Mouse (Mus musculus): ENCODE measurements around the gene Lcn10. TPM values are rescaled to one million over a fixed set of nuclear protein-coding genes. Genes with fewer than 3 reads are reported as not detected.

Gene Lcn10
- not detected in 2 replicates for polyA plus RNA-seq (2014; fragmentation: Nextera tagmentation; extraction: Ambion mirVana)

DNA sequence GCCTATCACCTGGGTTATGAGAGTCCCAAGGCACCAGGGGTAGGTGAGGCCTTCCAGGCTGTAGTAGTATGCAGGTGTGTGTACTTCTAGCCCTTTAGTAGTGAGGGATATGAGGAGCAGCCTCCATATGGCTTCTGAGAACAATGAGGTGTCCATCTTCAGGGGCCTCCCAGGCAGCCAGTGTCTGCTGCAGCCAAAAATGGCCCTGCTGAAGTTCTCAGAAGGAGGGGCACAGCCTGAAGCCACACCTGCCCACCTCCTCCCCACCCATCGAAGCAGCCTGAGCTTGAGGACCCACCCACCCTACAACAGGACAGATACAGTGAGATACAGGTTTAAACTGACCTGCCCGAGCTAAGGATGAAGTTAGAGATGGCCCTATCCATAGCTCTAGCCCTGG, at the start of gene Lcn10:
Gene Lcn10 (plus strand): TSS at position 301 of the 400 bp plus-strand sequence.
- 62% methylated on average over 2 of the region's 2 CpGs for WGBS
- no peaks in the 10 kb centered on the region for H3K9me3 ChIP-seq (ENCODE audit: control insufficient read depth, low read length)
- H3K36me3 ChIP-seq (ENCODE audit: control insufficient read depth, insufficient read depth, low read length): no peaks in the 10 kb centered on the region
- no peak within 1 kb of the TSS for H3K9ac ChIP-seq (ENCODE audit: low read depth, low read length)
- H3K4me3 ChIP-seq (ENCODE audit: low read depth, low read length): no peak within 1 kb of the TSS
- DNase-seq (ENCODE audit: low spot score) (no peak), ATAC-seq (replicated peaks; ENCODE audit: low FRiP score) (no peak)
- no peak within 1 kb of the TSS for H3K4me2 ChIP-seq
- H3K27me3 ChIP-seq (replicated peaks; ENCODE audit: control insufficient read depth, insufficient read depth, low read length): no peaks in the 10 kb centered on the region; the same call in 1 of the 2 replicates
- no peak within 1 kb of the TSS for H3K27ac ChIP-seq (ENCODE audit: low read depth, low read length)
- H3K4me1 ChIP-seq (replicated peaks; ENCODE audit: control insufficient read depth, insufficient read depth, low read length): no peaks in the 10 kb centered on the region

DNA sequence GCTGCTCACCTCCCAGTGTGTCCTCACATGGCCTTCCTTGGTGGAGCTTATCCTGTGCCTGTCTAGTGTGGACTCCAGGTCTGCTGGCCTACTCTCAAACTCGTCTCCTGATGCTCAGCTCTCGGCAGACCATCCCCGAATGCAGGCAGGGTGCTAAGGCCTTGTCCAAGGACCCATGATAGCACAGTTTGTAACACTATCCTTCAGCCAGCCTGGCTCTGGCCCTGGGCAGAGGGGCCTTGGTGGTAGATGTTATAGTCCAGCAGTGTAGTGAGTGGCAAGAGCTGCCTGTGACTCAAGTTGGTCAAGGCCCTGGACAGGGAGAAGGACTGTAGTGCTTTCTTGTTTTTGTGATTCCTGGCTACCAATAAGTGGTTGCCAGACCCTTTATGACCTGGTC, 48.9 kb upstream of the Lcn10 start:
- 73% methylated on average over 3 of the region's 3 CpGs for WGBS
- no peak for ATAC-seq (replicated peaks; ENCODE audit: low FRiP score)

DNA sequence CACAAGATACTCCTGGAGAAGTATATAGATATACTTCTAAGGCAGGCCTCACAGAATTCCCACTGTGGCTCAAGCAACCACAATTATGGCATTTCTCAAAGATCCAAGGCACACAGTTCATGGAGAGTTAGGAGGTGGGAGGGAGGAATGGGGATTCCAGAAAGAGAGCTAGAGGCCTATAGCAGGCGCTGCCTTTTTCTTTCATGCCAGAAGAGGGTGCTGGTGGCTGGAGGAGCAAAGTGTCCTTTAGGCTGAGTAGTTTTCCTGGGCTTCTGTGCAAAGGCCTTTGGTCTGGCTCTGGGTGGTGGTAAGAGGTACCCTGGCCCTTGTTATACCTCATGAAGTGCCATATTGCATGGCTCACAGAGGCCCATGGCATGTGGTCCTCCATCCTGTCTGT, 48.5 kb upstream of the Lcn10 start:
- no peak overlapping the region for H3K27ac ChIP-seq (ENCODE audit: low read depth, low read length)
- no peak overlapping the region for H3K4me3 ChIP-seq (ENCODE audit: low read depth, low read length)
- no peak for DNase-seq (ENCODE audit: low spot score)
- no peaks in the 10 kb centered on the region for H3K9me3 ChIP-seq (ENCODE audit: control insufficient read depth, low read length)
- H3K9ac ChIP-seq (ENCODE audit: low read depth, low read length): no peak overlapping the region
- ATAC-seq (replicated peaks; ENCODE audit: low FRiP score): no peak
- H3K4me1 ChIP-seq (replicated peaks; ENCODE audit: control insufficient read depth, insufficient read depth, low read length): no peaks in the 10 kb centered on the region
- no peak overlapping the region for H3K4me2 ChIP-seq
- WGBS: 58% methylated on average over 1 of the region's 1 CpGs
- H3K27me3 ChIP-seq (replicated peaks; ENCODE audit: control insufficient read depth, insufficient read depth, low read length): no peaks in the 10 kb centered on the region
- H3K36me3 ChIP-seq (ENCODE audit: control insufficient read depth, insufficient read depth, low read length): no peaks in the 10 kb centered on the region

More for the DNA sequence above, 48.9 kb upstream of the Lcn10 start:
- no peaks in the 10 kb centered on the region for H3K9me3 ChIP-seq (ENCODE audit: control insufficient read depth, low read length)
- no peaks in the 10 kb centered on the region for H3K36me3 ChIP-seq (ENCODE audit: control insufficient read depth, insufficient read depth, low read length)
- H3K4me2 ChIP-seq: no peak overlapping the region
- H3K4me1 ChIP-seq (replicated peaks; ENCODE audit: control insufficient read depth, insufficient read depth, low read length): no peaks in the 10 kb centered on the region; the same call in 1 of the 2 replicates
- no peaks in the 10 kb centered on the region for H3K27me3 ChIP-seq (replicated peaks; ENCODE audit: control insufficient read depth, insufficient read depth, low read length)
- no peak for DNase-seq (ENCODE audit: low spot score)
- H3K27ac ChIP-seq (ENCODE audit: low read depth, low read length): no peak overlapping the region
- H3K9ac ChIP-seq (ENCODE audit: low read depth, low read length): no peak overlapping the region
- no peak overlapping the region for H3K4me3 ChIP-seq (ENCODE audit: low read depth, low read length)

DNA sequence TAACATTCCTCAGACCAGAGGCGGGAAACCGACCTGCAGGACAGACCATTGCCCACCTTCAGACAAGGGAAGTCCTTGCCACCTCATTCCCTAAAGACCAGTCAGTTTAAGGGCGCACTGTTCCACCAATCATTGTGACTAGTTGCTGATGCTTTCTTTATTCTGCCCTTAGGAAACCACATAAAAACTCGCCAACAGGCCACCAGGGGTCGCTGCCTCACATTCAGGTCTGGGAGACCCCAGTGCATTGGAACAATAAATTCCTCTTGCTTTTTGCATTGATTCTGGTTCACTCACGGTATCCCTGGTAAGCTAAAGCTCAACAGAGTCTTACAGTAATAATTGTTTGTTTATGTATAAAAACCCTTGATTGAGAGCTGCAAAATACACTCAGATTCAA, 42.6 kb upstream of the Lcn10 start:
- Histone ChIP-seq H3K9ac (ENCODE audit: low read depth, low read length) (no peak overlapping the region), H3K9me3 (ENCODE audit: control insufficient read depth, low read length) (no peaks in the 10 kb centered on the region), H3K27ac (ENCODE audit: low read depth, low read length) (no peak overlapping the region), H3K4me3 (ENCODE audit: low read depth, low read length) (no peak overlapping the region), H3K4me2 (no peak overlapping the region), H3K4me1 (replicated peaks; ENCODE audit: control insufficient read depth, insufficient read depth, low read length) (no peaks in the 10 kb centered on the region), H3K27me3 (replicated peaks; ENCODE audit: control insufficient read depth, insufficient read depth, low read length) (no peaks in the 10 kb centered on the region), H3K36me3 (ENCODE audit: control insufficient read depth, insufficient read depth, low read length) (no peaks in the 10 kb centered on the region)
- WGBS: 17% methylated on average over 6 of the region's 6 CpGs
- DNase-seq (ENCODE audit: low spot score) (no peak), ATAC-seq (replicated peaks; ENCODE audit: low FRiP score) (no peak)

DNA sequence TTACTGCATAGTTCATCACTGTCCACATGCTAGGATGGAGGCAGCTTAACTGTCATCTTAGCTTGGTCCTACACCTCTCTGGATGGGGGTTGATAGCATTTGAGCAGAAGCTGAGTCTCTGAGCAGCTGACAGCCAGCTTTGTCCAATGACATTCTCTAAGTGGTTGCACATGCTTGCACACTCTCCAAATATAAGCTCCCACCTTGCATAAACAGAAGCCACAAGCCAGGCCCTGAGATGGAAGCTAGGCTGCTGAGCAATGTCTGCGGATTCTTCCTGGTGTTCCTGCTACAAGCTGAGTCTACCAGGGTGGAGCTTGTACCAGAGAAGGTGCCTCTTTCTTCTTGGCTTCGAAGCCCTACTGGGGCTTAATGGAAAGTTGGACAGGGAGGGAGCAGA, 29.6 kb upstream of the Lcn10 start, which contains the start of gene Lcn8:
Gene Lcn8 (plus strand): TSS at position 219 of the 400 bp plus-strand sequence.
- Histone ChIP-seq H3K4me2 (no peak within 1 kb of the TSS), H3K27ac (ENCODE audit: low read depth, low read length) (no peak within 1 kb of the TSS), H3K9me3 (ENCODE audit: control insufficient read depth, low read length) (no peaks in the 10 kb centered on the region), H3K36me3 (ENCODE audit: control insufficient read depth, insufficient read depth, low read length) (no peaks in the 10 kb centered on the region), H3K4me3 (ENCODE audit: low read depth, low read length) (no peak within 1 kb of the TSS), H3K9ac (ENCODE audit: low read depth, low read length) (no peak within 1 kb of the TSS), H3K27me3 (replicated peaks; ENCODE audit: control insufficient read depth, insufficient read depth, low read length) (0 out of 2 replicates have a peak, but pooled peaks cover 3% of the 10 kb centered on the region), H3K4me1 (replicated peaks; ENCODE audit: control insufficient read depth, insufficient read depth, low read length) (no peaks in the 10 kb centered on the region)
- ATAC-seq (replicated peaks; ENCODE audit: low FRiP score) (no peak), DNase-seq (ENCODE audit: low spot score) (no peak)
- WGBS: 67% methylated on average over 2 of the region's 2 CpGs

DNA sequence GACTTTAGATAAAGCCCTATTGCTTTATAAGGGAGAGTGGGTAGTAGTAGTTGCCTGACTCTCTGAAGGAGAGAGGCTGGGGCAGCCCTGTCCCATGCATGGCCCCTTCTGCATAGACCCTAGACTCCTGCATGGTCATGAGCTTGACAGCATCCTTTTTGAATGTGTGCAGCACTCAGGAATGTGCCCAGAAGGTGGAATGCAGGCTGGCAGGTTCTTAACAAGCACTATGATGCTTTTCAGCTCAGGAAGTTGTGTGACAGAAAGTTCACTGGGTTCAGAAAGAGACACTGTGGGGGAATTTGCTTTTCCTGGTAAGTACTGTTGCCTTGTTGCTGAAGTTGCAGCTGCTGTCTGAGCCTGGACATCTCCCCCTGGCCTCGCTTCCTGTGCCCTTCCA, 28.0 kb upstream of the Lcn10 start:
- no peak overlapping the region for H3K27ac ChIP-seq (ENCODE audit: low read depth, low read length)
- H3K9me3 ChIP-seq (ENCODE audit: control insufficient read depth, low read length): no peaks in the 10 kb centered on the region
- H3K4me3 ChIP-seq (ENCODE audit: low read depth, low read length): no peak overlapping the region
- 55% methylated on average over 1 of the region's 1 CpGs for WGBS
- H3K27me3 ChIP-seq (replicated peaks; ENCODE audit: control insufficient read depth, insufficient read depth, low read length): 0 out of 2 replicates have a peak, but pooled peaks cover 3% of the 10 kb centered on the region
- H3K4me1 ChIP-seq (replicated peaks; ENCODE audit: control insufficient read depth, insufficient read depth, low read length): no peaks in the 10 kb centered on the region
- DNase-seq (ENCODE audit: low spot score) (no peak), ATAC-seq (replicated peaks; ENCODE audit: low FRiP score) (no peak)
- H3K4me2 ChIP-seq: no peak overlapping the region
- H3K36me3 ChIP-seq (ENCODE audit: control insufficient read depth, insufficient read depth, low read length): no peaks in the 10 kb centered on the region
- H3K9ac ChIP-seq (ENCODE audit: low read depth, low read length): no peak overlapping the region

DNA sequence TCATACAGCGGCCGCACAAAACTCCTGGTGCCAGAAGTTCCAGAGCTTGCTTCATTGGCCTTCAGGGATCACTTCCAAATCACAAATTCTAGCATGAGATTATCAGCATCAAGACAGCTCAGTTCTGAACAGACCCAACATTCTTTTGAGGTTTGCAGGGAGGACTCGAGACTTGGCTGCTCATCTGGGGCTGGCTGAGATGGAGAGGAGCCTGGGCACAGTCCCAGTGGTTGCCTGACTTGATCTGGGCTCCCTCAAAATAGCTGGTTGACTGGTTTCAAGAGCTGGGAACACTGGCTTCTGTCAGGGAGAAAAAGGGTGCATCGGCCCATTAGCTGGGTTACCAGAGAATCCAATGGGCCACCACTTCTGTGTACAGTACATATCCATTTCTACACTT, 25.8 kb upstream of the Lcn10 start:
- Histone ChIP-seq H3K9ac (ENCODE audit: low read depth, low read length) (no peak overlapping the region), H3K4me3 (ENCODE audit: low read depth, low read length) (no peak overlapping the region), H3K36me3 (ENCODE audit: control insufficient read depth, insufficient read depth, low read length) (no peaks in the 10 kb centered on the region), H3K27ac (ENCODE audit: low read depth, low read length) (no peak overlapping the region), H3K9me3 (ENCODE audit: control insufficient read depth, low read length) (no peaks in the 10 kb centered on the region), H3K27me3 (replicated peaks; ENCODE audit: control insufficient read depth, insufficient read depth, low read length) (0 out of 2 replicates have a peak, but pooled peaks cover 3% of the 10 kb centered on the region), H3K4me1 (replicated peaks; ENCODE audit: control insufficient read depth, insufficient read depth, low read length) (no peaks in the 10 kb centered on the region), H3K4me2 (no peak overlapping the region)
- DNase-seq (ENCODE audit: low spot score) (no peak), ATAC-seq (replicated peaks; ENCODE audit: low FRiP score) (no peak)
- WGBS: 83% methylated on average over 4 of the region's 4 CpGs

DNA sequence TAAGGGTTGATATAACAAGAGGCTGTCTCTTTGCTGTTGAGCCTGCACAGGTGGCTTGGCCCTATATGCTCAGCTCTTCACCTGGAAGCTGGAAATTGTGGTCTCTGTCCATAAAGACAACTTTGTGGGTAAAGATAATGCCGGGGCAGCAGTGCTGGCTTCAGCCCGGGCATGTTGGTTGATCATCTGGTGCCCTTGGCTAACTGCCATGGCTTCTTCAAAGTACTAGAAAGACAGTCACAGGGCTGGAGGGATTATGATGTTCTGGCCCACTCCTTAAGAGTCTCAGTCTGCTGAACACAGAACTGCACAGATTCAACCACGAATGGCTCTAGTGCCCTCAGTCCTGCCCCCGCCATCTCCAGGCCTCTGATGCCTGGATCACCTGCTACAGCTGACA, 25.3 kb upstream of the Lcn10 start:
- 82% methylated on average over 4 of the region's 4 CpGs for WGBS

DNA sequence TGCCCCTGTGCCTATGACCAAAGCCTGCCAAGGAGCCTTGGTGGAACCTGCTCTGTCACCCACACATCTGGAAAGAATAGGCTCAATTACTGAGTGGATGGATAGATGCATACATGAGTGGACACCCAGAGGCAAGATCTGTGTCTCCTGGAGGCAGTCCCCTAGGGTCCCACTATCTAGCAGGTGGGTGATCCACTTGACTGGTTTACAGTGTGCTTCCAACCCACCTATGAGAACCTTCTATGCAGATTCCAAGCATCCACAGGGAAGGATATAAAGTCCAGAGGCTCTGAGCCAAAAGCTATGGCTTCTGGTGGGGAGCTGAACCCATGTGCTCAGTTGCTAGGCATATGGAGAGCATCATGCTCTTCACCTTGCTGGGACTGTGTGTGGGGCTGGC, 24.9 kb upstream of the Lcn10 start, which contains the start of gene Lcn5:
Gene Lcn5 (plus strand): TSS at position 301 of the 400 bp plus-strand sequence.
- H3K4me1 ChIP-seq (replicated peaks; ENCODE audit: control insufficient read depth, insufficient read depth, low read length): no peaks in the 10 kb centered on the region
- H3K27ac ChIP-seq (ENCODE audit: low read depth, low read length): no peak within 1 kb of the TSS
- 0 out of 2 replicates have a peak, but pooled peaks cover 3% of the 10 kb centered on the region for H3K27me3 ChIP-seq (replicated peaks; ENCODE audit: control insufficient read depth, insufficient read depth, low read length)
- DNase-seq (ENCODE audit: low spot score) (no peak), ATAC-seq (replicated peaks; ENCODE audit: low FRiP score) (no peak)
- H3K4me2 ChIP-seq: no peak within 1 kb of the TSS
- H3K9me3 ChIP-seq (ENCODE audit: control insufficient read depth, low read length): no peaks in the 10 kb centered on the region
- no peaks in the 10 kb centered on the region for H3K36me3 ChIP-seq (ENCODE audit: control insufficient read depth, insufficient read depth, low read length)
- no peak within 1 kb of the TSS for H3K9ac ChIP-seq (ENCODE audit: low read depth, low read length)
- H3K4me3 ChIP-seq (ENCODE audit: low read depth, low read length): no peak within 1 kb of the TSS

More for the DNA sequence above, 25.3 kb upstream of the Lcn10 start:
- H3K4me2 ChIP-seq: no peak overlapping the region
- DNase-seq (ENCODE audit: low spot score) (no peak), ATAC-seq (replicated peaks; ENCODE audit: low FRiP score) (no peak)
- H3K27me3 ChIP-seq (replicated peaks; ENCODE audit: control insufficient read depth, insufficient read depth, low read length): 0 out of 2 replicates have a peak, but pooled peaks cover 3% of the 10 kb centered on the region
- no peaks in the 10 kb centered on the region for H3K9me3 ChIP-seq (ENCODE audit: control insufficient read depth, low read length)
- no peaks in the 10 kb centered on the region for H3K4me1 ChIP-seq (replicated peaks; ENCODE audit: control insufficient read depth, insufficient read depth, low read length)
- H3K9ac ChIP-seq (ENCODE audit: low read depth, low read length): no peak overlapping the region
- no peaks in the 10 kb centered on the region for H3K36me3 ChIP-seq (ENCODE audit: control insufficient read depth, insufficient read depth, low read length)
- no peak overlapping the region for H3K4me3 ChIP-seq (ENCODE audit: low read depth, low read length)
- no peak overlapping the region for H3K27ac ChIP-seq (ENCODE audit: low read depth, low read length)

Measured in liver, embryonic 11.5 days (tissue).